Mouse (Mus musculus) bone marrow macrophage, adult 2 months (primary cell): Measurements from ENCODE around the gene Slc6a17.

ENCODE experiments used
- CTCF ChIP-seq: IDR thresholded peaks from 2 replicates; pipeline ENCODE4 v1.5.1; 2012; ENCODE audit warnings: low read depth, mild to moderate bottlenecking, low read length, moderate library complexity
- POLR2A ChIP-seq: IDR thresholded peaks from 2 replicates; pipeline ENCODE4 v1.6.1; 2012; ENCODE audit warnings: mild to moderate bottlenecking, low read depth, low read length, borderline replicate concordance

DNA sequence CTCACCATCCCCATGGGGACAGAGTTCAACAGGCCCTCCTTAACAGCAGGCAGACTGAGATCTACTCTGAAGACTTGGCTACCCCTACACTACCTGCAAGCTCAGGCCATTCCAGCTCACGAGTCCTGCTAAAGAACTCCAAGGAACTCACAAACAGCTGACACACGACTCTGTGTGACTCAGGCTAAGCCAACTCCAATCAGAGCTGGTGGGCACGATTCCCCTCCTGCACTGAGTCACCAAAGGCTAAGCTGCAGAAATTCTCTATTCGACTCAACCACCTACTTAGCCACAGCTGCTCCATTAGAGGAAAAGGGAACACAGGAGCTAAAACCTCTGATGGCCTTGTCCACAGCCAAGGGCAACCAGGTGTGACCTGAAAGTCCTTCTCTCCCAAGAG lies 1.8 kb downstream of the Slc6a17 start:
- TF ChIP-seq POLR2A: no peak
- no peak for TF ChIP-seq CTCF
